Mouse (Mus musculus) forebrain, embryonic 15.5 days (tissue): Measurements from ENCODE around the gene Tnfrsf19. TPM values are rescaled to one million over a fixed set of nuclear protein-coding genes. Genes with fewer than 3 reads are reported as not detected.
A peak's percentile ranks its signal among the peaks of the same experiment; 100 is the strongest.

Experiments
- ATAC-seq: fragments of 200-750 bp; cut with Nextera tagmentation; replicated peaks from 2 replicates; pipeline ENCODE4 v1.8.0; 2017; ENCODE audit warnings: mild to moderate bottlenecking, moderate TSS enrichment, moderate library complexity
- H3K27ac ChIP-seq: fragments of 300-500 bp; sonication (generic); replicated peaks from 2 replicates; pipeline ENCODE4 v1.5.1; 2015; ENCODE audit warnings: mild to moderate bottlenecking, inconsistent platforms
- H3K27me3 ChIP-seq: fragments of 300-500 bp; sonication (generic); 2 replicates; pipeline ENCODE4 v1.6.1; 2015; ENCODE audit warnings: inconsistent platforms
- H3K36me3 ChIP-seq: fragments of 300-500 bp; sonication (generic); 2 replicates; pipeline ENCODE4 v1.6.1; 2015; ENCODE audit warnings: mild to moderate bottlenecking, inconsistent platforms
- H3K4me1 ChIP-seq: fragments of 300-500 bp; sonication (generic); 2 replicates; pipeline ENCODE4 v1.6.1; 2015; ENCODE audit warnings: inconsistent platforms
- H3K4me2 ChIP-seq: fragments of 300-500 bp; sonication (generic); replicated peaks from 2 replicates; pipeline ENCODE4 v1.6.1; 2015; ENCODE audit warnings: mild to moderate bottlenecking, inconsistent platforms
- H3K4me3 ChIP-seq: fragments of 300-500 bp; sonication (generic); 2 replicates; pipeline ENCODE4 v1.5.1; 2015; ENCODE audit warnings: mild to moderate bottlenecking, inconsistent platforms
- H3K9ac ChIP-seq: fragments of 300-500 bp; sonication (generic); replicated peaks from 2 replicates; pipeline ENCODE4 v1.6.1; 2015; ENCODE audit warnings: mild to moderate bottlenecking, inconsistent platforms
- H3K9me3 ChIP-seq: fragments of 300-500 bp; sonication (generic); 2 replicates; pipeline ENCODE4 v1.6.1; 2016; ENCODE audit warnings: inconsistent platforms
- WGBS: fragments of 180-500 bp; shearing (Covaris S2); methylation state at CpG from one replicate; pipeline ENCODE4 v1.1.7; 2015; ENCODE audit warnings: mixed read lengths; 5-methylcytosine and 5-hydroxymethylcytosine counted together
- polyA plus RNA-seq: library from polyadenylated mRNA; unstranded; fragments of >200 nt; fragmentation: Nextera tagmentation; extraction: Ambion mirVana; gene quantifications from 2 replicates; pipeline ENCODE4 v1.2.1, GENCODE M21; 2015

Tnfrsf19 gene
- polyA plus RNA-seq, 1 experiment from 2014 or later: 45.1 TPM

DNA sequence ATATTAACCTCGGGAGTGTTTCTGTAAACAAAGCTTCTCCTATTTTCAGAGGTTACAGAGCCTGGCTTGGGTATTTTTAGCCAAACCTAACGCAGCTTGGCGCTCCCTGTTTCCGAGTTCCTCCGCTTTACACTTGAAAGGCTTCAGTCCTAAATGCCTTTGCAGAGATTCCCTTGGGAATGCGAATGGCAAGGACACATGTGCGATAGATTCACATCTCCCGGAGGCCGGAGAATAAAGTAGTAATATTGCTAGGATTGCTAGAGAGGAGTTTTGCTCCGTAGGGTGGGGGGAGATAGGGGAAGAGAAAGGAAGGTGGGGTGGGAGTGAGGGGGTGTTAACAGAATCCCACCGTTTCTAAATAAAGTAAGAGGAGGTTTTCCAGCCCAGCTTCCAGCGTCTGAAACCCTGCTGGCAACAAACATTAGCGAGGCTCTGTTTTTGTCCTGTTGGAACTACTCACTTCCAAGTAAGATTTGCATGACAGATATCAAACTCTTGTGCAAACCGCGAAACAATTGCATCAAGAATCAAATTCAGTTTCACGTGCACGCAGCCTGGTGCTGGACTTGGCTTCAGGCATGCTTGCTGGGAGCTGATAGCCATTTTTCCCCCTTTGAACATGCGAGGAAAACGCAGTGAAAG is 722 bp downstream of the Tnfrsf19 start:
- no peak for ATAC-seq
- peak overlapping the region; percentile 46 for H3K4me3 ChIP-seq
- H3K9ac ChIP-seq: peak overlapping the region; percentile 51
- WGBS: under 1% methylated on average over 19 of the region's 19 CpGs
- peaks cover 3% of the 10 kb centered on the region; the same call in 1 of the 2 replicates for H3K27me3 ChIP-seq
- peak overlapping the region; percentile 68 for H3K4me2 ChIP-seq
- H3K4me1 ChIP-seq: peaks cover 36% of the 10 kb centered on the region
- H3K36me3 ChIP-seq: no peaks in the 10 kb centered on the region
- peak overlapping the region; percentile 73 for H3K27ac ChIP-seq
- H3K9me3 ChIP-seq: no peaks in the 10 kb centered on the region

DNA sequence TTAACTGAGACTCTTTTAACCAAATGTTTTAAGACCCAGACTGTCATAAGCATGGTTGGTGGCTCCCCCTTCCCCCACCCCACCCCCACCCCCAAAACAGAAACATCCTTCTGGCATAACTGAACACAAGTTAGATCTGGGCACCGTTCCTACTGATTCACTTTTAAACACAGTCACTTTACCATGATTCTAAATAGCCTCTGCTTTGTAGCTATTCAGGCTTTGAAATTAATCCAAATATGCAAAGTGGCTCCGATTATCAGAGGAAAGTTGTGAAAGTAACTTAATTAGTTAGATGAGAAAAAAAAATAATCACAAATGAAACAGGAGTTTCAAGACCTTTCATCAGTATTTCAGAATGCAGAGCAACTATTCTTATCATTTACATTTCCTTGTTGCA is 2.0 kb downstream of the Tnfrsf19 start:
- WGBS: 1% methylated on average over 2 of the region's 2 CpGs
- Histone ChIP-seq H3K4me1 (peaks cover 36% of the 10 kb centered on the region), H3K4me2 (peak overlapping the region; percentile 68), H3K36me3 (no peaks in the 10 kb centered on the region), H3K9me3 (no peaks in the 10 kb centered on the region), H3K27me3 (no peaks in the 10 kb centered on the region), H3K9ac (no peak overlapping the region), H3K27ac (peak overlapping the region; percentile 73), H3K4me3 (peak overlapping the region; percentile 46)
- 0 out of 2 replicates have a peak, but pooled peaks have one; percentile 7 for ATAC-seq

- H3K9ac ChIP-seq: peak overlapping the region; percentile 32
- peak overlapping the region; percentile 73 for H3K27ac ChIP-seq
- ATAC-seq: peak; percentile 18
- no peaks in the 10 kb centered on the region for H3K9me3 ChIP-seq
- peak overlapping the region; percentile 68 for H3K4me2 ChIP-seq
- 2% methylated on average over 8 of the region's 8 CpGs for WGBS
- H3K36me3 ChIP-seq: no peaks in the 10 kb centered on the region
- H3K4me1 ChIP-seq: peaks cover 36% of the 10 kb centered on the region
- H3K4me3 ChIP-seq: peak overlapping the region; percentile 46
- no peaks in the 10 kb centered on the region for H3K27me3 ChIP-seq
Measured at GRCm38 (mm10) chr14:61043511-61044310, 2.6 kb downstream of the Tnfrsf19 start.

GRCm38 (mm10) chr14:61042291-61042690 is 4.0 kb downstream of the Tnfrsf19 start:
- WGBS: 41% methylated on average over 3 of the region's 3 CpGs
- no peak overlapping the region for H3K4me2 ChIP-seq

DNA sequence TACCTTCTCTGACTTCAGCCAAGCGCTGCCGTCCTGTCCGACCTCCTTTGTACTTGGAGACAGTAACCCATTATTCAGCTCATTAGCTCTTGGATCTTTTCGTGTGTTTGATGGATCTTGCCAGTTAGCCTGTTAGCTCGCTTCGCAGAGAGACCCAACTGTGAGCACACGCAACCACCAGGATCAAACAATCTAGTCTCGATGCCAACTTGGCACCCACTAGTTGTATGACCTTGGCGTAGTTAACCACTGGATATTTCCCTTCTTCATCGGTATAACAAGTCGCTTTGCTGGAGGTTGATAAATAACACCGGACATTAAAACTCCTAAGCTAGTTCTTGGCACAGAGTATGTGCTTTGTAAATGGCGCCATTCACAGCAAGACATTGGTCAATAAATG is 6.1 kb downstream of the Tnfrsf19 start:
- no peaks in the 10 kb centered on the region for H3K27me3 ChIP-seq
- no peaks in the 10 kb centered on the region for H3K36me3 ChIP-seq
- H3K9me3 ChIP-seq: no peaks in the 10 kb centered on the region
- H3K27ac ChIP-seq: no peak overlapping the region
- H3K4me1 ChIP-seq: peaks cover 45% of the 10 kb centered on the region
- H3K9ac ChIP-seq: no peak overlapping the region
- no peak overlapping the region for H3K4me3 ChIP-seq
- no peak overlapping the region for H3K4me2 ChIP-seq
- WGBS: 53% methylated on average over 13 of the region's 13 CpGs
- no peak for ATAC-seq

More at GRCm38 (mm10) chr14:61042291-61042690, 4.0 kb downstream of the Tnfrsf19 start:
- Histone ChIP-seq H3K36me3 (no peaks in the 10 kb centered on the region), H3K4me1 (peaks cover 50% of the 10 kb centered on the region), H3K9ac (no peak overlapping the region), H3K27ac (no peak overlapping the region), H3K9me3 (no peaks in the 10 kb centered on the region), H3K4me3 (no peak overlapping the region), H3K27me3 (no peaks in the 10 kb centered on the region)
- ATAC-seq: no peak

- WGBS: 24% methylated on average over 8 of the region's 8 CpGs
- Histone ChIP-seq H3K9ac (peak overlapping the region; percentile 66), H3K36me3 (no peaks in the 10 kb centered on the region), H3K9me3 (no peaks in the 10 kb centered on the region), H3K27ac (peak overlapping the region; percentile 70), H3K4me2 (peak overlapping the region; percentile 99), H3K27me3 (no peaks in the 10 kb centered on the region), H3K4me1 (peaks cover 39% of the 10 kb centered on the region), H3K4me3 (peak overlapping the region; percentile 78)
- ATAC-seq: no peak; the same call in 1 of the 2 replicates
Measured at GRCm38 (mm10) chr14:61038082-61038472, 8.2 kb downstream of the Tnfrsf19 start.

- Histone ChIP-seq H3K9me3 (no peaks in the 10 kb centered on the region), H3K9ac (peak overlapping the region; percentile 66), H3K27ac (peak overlapping the region; percentile 70), H3K4me1 (peaks cover 39% of the 10 kb centered on the region), H3K27me3 (no peaks in the 10 kb centered on the region), H3K4me2 (peak overlapping the region; percentile 99), H3K4me3 (peak overlapping the region; percentile 78), H3K36me3 (no peaks in the 10 kb centered on the region)
- under 1% methylated on average over 40 of the region's 40 CpGs for WGBS
- ATAC-seq: peak; percentile 95
Measured at GRCm38 (mm10) chr14:61037321-61038081, 8.8 kb downstream of the Tnfrsf19 start.

DNA sequence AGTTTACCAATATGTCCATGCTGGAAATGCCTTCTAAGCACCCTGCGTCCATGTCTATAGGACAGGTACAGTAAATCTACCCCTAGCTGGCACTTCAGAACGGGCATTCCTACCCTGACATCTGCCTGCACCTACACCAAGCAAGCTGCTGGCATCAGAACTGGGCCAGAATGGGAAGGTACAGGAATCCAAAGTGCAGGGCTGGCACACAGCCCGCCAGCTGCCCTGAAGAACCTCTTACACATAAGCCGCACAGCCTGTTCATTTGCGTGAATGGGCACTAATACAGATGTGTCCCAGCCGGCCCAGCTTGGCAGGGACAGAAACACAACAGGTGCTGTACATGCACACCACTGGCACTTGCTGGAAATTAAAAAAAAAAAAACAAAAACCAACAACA is 15.9 kb downstream of the Tnfrsf19 start:
- H3K9ac ChIP-seq: no peak overlapping the region
- no peaks in the 10 kb centered on the region for H3K27me3 ChIP-seq
- no peak overlapping the region for H3K4me3 ChIP-seq
- no peak overlapping the region for H3K4me2 ChIP-seq
- WGBS: 82% methylated on average over 6 of the region's 6 CpGs
- H3K4me1 ChIP-seq: peaks cover 14% of the 10 kb centered on the region
- no peak for ATAC-seq
- H3K27ac ChIP-seq: no peak overlapping the region
- no peaks in the 10 kb centered on the region for H3K36me3 ChIP-seq
- H3K9me3 ChIP-seq: no peaks in the 10 kb centered on the region

GRCm38 (mm10) chr14:61024006-61024405 is 22.3 kb downstream of the Tnfrsf19 start:
- Histone ChIP-seq H3K27me3 (no peaks in the 10 kb centered on the region), H3K36me3 (no peaks in the 10 kb centered on the region), H3K9ac (no peak overlapping the region), H3K27ac (no peak overlapping the region), H3K9me3 (0 out of 2 replicates have a peak, but pooled peaks cover 2% of the 10 kb centered on the region), H3K4me1 (no peaks in the 10 kb centered on the region), H3K4me3 (no peak overlapping the region), H3K4me2 (no peak overlapping the region)
- WGBS: 69% methylated on average over 7 of the region's 7 CpGs
- no peak for ATAC-seq

DNA sequence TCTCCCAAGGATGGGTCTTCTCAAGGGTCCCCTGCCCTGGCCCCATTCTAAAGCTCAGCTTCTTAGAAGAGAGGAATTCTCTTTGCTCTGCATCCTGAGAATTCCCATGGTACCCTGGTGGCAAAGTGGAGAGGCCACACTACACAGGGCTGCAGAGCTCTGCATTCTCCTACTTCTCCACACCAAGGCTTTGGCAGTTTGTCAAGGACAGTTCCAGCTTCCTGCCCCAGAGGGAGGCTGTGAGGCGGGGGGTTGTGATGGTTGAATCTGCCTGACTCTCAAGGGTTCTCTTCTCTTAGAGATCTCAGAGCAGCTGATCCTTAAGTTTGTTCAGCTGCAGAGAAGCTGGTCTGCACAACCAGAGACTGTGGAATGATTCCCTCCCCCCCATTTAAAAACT is 23.9 kb downstream of the Tnfrsf19 start:
- no peak overlapping the region for H3K4me2 ChIP-seq
- peaks cover 8% of the 10 kb centered on the region for H3K4me1 ChIP-seq
- no peaks in the 10 kb centered on the region for H3K36me3 ChIP-seq
- H3K27ac ChIP-seq: no peak overlapping the region
- no peak for ATAC-seq
- 78% methylated on average over 1 of the region's 1 CpGs for WGBS
- no peaks in the 10 kb centered on the region for H3K27me3 ChIP-seq
- H3K9me3 ChIP-seq: 0 out of 2 replicates have a peak, but pooled peaks cover 2% of the 10 kb centered on the region
- H3K4me3 ChIP-seq: no peak overlapping the region
- H3K9ac ChIP-seq: no peak overlapping the region

DNA sequence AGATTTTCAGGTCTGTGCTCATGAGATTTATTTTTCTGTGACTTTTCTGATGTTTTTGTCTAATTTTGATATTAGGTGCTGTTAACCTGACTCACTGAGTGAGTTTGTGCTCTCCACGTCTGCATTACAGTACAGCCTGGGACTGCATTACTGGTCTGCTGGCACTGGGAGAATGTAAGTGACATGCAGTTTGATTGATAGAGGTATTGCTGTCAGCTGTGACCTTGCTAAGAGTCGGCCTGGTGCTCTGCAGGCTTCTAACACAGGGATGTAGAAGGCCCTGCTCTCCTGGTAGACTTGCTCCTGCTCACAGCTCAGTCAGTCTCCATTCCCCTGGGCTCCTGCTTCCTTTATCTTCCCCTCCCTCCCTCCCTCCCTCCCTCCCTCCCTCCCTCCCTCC is 25.3 kb downstream of the Tnfrsf19 start:
- Histone ChIP-seq H3K9me3 (0 out of 2 replicates have a peak, but pooled peaks cover 2% of the 10 kb centered on the region), H3K27me3 (no peaks in the 10 kb centered on the region), H3K4me1 (peaks cover 14% of the 10 kb centered on the region), H3K36me3 (no peaks in the 10 kb centered on the region), H3K27ac (no peak overlapping the region), H3K4me3 (no peak overlapping the region), H3K9ac (no peak overlapping the region), H3K4me2 (no peak overlapping the region)
- 82% methylated on average over 2 of the region's 2 CpGs for WGBS
- ATAC-seq: no peak

- 90% methylated on average over 1 of the region's 1 CpGs for WGBS
- no peak overlapping the region for H3K4me2 ChIP-seq
- H3K4me1 ChIP-seq: peaks cover 14% of the 10 kb centered on the region
- H3K27me3 ChIP-seq: no peaks in the 10 kb centered on the region
- H3K4me3 ChIP-seq: no peak overlapping the region
- H3K27ac ChIP-seq: no peak overlapping the region
- H3K36me3 ChIP-seq: no peaks in the 10 kb centered on the region
- H3K9ac ChIP-seq: no peak overlapping the region
- 0 out of 2 replicates have a peak, but pooled peaks cover 2% of the 10 kb centered on the region for H3K9me3 ChIP-seq
- ATAC-seq: no peak
Measured at GRCm38 (mm10) chr14:61019880-61020279, 26.4 kb downstream of the Tnfrsf19 start.
